Mouse (Mus musculus): ENCODE results near the gene Ap2a1.

Gene Ap2a1

GRCm38 (mm10) chr7:44868465-44868864, 60.8 kb downstream of the Ap2a1 start:
- in situ Hi-C loops (cut with MboI, MseI), result no loop called here

- in situ Hi-C loops (cut with MboI, MseI), result no loop called here
Measured at GRCm38 (mm10) chr7:44867802-44868201, 61.5 kb downstream of the Ap2a1 start.

DNA sequence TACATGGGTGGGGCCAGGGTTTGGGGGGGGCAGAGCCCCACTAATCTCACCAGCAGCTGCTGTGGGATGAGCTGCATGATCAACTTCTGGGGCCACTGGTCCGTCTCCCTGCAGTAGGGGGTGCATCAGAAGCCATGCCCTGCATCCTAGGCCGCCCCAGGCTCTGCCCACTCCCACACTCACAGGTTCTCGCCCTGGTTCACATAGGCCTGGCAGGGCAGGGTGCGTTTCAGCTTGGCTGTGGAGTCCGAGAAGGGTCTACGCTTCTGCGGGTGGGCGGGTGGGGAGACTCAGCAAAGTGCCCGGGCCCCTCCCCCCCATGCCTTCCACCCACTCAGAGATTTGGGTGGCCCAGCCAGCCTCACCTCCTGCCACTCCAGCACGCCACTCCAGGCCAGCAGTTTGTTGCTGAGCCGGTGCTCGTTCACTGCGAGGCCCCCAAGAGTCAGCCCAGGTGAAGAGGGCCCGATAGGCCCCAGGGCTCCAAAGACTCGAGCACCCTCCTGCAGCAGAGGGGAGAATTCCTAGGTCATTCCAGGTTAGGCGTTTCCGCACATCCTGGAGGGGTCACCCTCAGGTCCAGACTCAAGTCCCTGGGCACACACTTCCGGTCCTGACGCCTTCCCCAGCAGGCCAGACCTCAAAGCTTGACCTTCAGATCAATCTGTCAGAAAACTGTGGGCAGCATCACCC, 62.1 kb downstream of the Ap2a1 start:
- in situ Hi-C loops (cut with MboI, MseI), result no loop called here

GRCm38 (mm10) chr7:44866276-44867009, 62.9 kb downstream of the Ap2a1 start:
- in situ Hi-C loops (cut with MboI, MseI), result no loop called here

- in situ Hi-C loops (cut with MboI, MseI), result no loop called here
Measured at GRCm38 (mm10) chr7:44864595-44865542, 64.4 kb downstream of the Ap2a1 start.

- in situ Hi-C loops (cut with MboI, MseI), result no loop called here
Measured at GRCm38 (mm10) chr7:44863982-44864494, 65.3 kb downstream of the Ap2a1 start.

- in situ Hi-C loops (cut with MboI, MseI), result no loop called here
Measured at GRCm38 (mm10) chr7:44863210-44863609, 66.1 kb downstream of the Ap2a1 start.

- in situ Hi-C loops (cut with MboI, MseI), result no loop called here
Measured at GRCm38 (mm10) chr7:44862434-44862833, 66.9 kb downstream of the Ap2a1 start.

- in situ Hi-C loops (cut with MboI, MseI), result no loop called here
Measured at GRCm38 (mm10) chr7:44861429-44861816, 67.9 kb downstream of the Ap2a1 start.

GRCm38 (mm10) chr7:44860576-44861428, 68.5 kb downstream of the Ap2a1 start:
- in situ Hi-C loops (cut with MboI, MseI), result no loop called here

DNA sequence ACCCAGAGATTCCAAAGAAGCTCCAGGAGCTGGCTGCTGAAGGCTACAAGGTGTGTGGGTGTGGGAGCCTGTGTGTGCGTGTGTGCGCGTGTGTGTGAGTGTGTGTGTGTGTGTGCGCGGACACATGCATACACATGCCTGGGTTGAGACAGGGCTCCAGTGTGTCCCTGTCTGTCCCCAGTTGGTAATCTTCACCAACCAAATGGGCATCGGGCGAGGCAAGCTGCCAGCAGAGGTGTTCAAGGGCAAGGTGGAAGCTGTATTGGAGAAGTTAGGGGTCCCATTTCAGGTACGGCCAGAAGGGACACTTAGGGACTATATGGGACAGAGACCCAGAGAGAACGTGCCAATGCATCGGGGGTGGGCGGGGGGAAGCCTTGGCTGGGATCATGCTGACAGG, 69.4 kb downstream of the Ap2a1 start:
- in situ Hi-C loops (cut with MboI, MseI), result no loop called here

- in situ Hi-C loops (cut with MboI, MseI), result no loop called here
Measured at GRCm38 (mm10) chr7:44857905-44858304, 71.4 kb downstream of the Ap2a1 start.

- in situ Hi-C loops (cut with MboI, MseI), result no loop called here
Measured at GRCm38 (mm10) chr7:44857042-44857552, 72.2 kb downstream of the Ap2a1 start, which contains the start of gene Pnkp. Gene Pnkp, plus strand, starts transcription at chr7:44857139.

DNA sequence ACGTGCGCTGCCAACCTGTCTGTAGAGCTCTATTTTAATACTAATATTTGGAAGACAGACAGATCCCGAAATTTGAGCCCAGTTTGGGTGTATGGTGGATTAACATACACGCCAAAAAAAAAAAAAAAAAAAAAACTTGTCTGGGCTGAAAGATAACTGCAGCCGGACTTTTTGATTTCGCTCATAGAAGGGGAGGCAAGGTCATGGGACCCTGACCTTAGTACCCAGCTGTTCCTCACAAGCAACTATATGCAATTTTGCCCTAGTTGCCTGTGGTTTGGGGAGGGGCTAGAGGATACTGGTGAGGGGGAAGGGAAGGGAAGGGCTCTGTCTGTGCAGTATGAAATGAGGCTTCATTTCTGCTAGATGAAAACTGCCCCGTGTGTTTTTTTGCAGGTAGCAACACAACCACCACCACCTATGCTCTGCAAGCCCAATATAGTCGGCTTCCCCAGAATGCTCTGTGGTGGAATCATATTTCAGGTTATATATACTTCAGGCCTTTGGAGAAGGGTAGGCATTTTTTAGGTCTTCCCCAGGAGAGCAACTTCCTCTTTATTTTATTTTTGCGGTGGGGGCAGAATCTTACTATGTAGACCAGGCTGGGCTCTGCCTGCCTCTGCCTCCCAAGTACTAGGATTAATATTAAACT, 72.9 kb downstream of the Ap2a1 start:
- in situ Hi-C loops (cut with MboI, MseI), result no loop called here

DNA sequence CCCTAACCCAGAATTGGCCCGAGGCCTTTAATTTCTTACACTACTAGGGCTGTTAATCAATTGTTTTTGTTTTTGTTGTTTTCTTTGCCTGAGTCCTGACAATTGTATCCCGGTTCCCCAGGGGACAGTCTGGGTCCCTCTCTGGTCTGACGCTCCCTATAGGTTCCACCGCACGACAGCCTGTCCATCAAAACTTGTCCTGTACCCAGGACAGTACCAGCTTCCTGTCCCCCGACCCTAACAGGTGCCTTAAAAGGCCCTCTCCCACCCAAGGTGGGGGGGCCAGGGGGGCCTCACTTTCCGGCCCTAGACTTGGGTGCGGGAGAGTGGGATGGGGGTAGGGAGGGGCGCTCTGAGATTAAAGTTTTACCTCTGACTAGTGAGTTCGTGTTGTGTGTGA, 74.3 kb downstream of the Ap2a1 start:
- in situ Hi-C loops (cut with MboI, MseI), result no loop called here

DNA sequence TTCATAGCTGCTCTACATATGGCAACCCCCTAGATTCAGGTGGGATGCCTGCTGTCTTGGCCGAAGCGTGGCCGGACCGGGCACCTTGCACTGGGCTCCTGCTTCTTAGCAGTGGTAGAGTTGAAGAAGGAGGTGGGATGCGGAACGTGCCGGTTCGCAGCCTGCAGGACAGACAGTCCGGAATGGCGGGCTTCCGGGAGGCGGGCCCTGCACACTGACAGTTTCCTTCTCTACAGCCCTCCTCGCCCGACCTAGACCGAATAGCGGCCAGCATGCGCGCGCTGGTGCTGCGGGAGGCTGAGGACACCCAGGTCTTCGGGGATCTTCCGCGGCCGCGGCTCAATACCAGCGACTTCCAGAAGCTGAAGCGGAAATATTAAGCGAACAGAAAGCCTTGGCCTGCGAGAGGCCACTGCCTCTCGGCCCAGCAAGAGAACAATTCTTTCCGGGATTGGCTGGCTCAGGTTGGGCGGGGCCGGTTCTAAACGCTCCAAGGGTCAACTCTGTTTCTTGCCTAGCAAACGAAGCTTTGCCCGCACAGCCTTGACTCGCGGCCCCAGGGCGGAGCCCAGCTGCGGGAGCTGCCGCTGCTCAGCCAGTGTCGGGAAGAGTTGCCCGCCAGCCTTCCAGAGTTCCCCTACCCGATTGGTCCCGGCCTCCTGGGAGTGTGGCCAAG, 74.8 kb downstream of the Ap2a1 start:
- in situ Hi-C loops (cut with MboI, MseI), result no loop called here

DNA sequence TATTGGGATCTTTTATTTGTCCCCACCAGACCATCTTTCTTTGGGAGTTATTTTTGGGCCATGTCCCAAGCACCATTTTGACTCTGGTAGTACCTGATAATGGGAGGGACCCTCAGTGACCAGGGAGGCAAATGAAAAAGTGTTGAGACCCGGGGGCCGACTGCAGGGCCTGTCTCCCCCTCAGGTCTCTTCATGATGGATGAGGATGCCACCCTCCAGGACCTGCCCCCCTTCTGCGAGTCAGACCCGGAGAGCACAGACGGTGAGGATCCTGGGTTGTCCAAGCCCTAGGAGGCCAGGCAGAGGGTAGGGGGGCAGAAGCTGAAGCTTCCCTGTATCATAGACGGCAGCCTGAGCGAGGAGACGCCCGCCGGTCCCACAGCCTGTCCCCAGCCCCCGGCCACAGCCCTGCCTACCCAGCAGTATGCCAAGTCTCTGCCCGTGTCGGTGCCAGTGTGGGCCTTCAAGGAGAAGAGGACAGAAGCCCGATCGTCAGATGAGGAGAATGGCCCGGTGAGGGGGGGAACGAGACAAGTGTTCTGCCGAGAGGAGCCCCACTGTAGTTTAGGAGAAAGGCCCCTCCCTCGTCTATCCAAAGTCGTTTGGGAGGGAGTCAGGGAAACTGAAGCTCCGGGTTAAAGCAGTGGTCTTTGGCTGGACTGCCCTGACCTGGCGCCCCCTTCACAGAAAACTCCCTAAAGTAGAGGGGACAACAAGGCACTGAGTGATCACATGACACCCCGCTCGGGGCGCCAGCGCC, 75.5 kb downstream of the Ap2a1 start:
- in situ Hi-C loops (cut with MboI, MseI), result no loop called here

GRCm38 (mm10) chr7:44853065-44853464, 76.2 kb downstream of the Ap2a1 start:
- in situ Hi-C loops (cut with MboI, MseI), result no loop called here

Measured in T-helper 2 cell (primary cell).